Mouse (Mus musculus) natural killer cell, adult 2 months (primary cell): Measurements from ENCODE around the gene Zfp808.
A peak's percentile ranks its signal among the peaks of the same experiment; 100 is the strongest.
"Not testable (repeated sequence)": the region's sequence is repeated elsewhere in the genome, so short reads cannot be mapped to it uniquely, and the experiment has no call there.

ENCODE experiments used
- DNase-seq, 2 experiments: peaks; one replicate each; pipeline ENCODE4 v3.0.0; 2022; ENCODE audit warnings: low spot score in 2 of 2

Gene Zfp808

DNA sequence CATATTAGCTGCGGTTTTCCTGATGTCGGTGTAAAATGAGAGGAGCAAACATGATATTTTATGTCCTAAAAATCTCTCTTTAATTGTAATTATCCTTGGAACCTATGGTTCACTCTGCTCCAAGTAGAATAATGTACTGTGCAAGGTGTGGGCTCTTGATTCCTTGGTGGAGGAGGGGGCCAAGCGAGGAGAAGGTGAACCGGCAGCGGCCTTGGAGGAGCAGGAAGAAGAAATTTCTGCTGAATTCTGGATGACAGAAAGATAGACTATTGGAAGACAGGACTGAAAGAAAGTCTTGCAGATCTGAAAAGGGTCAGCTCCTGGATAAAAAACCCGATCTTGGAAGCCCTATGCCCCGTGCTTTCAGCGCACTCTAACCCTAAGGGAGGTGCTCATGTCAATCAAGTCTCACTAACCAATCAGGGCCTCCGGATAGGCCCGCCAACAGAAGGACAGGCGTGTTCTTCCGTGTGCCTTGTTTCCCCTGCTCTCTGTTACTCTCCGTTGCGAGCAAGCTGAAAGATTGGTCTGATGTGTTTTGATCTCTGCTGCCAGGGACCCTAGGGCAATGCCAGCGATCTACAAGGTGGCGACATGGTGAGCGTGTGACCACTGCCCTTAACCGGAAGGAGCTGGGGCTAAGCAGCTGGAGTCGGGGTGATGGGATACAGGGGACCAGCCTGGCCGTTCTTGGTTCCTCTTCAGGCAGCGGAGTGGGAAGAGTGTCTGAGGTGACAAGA, at the start of gene Zfp808:
TSS of gene Zfp808 (plus strand) at position 455 of the 740 bp plus-strand sequence.
- DNase-seq: peak; percentile 14 to 22

DNA sequence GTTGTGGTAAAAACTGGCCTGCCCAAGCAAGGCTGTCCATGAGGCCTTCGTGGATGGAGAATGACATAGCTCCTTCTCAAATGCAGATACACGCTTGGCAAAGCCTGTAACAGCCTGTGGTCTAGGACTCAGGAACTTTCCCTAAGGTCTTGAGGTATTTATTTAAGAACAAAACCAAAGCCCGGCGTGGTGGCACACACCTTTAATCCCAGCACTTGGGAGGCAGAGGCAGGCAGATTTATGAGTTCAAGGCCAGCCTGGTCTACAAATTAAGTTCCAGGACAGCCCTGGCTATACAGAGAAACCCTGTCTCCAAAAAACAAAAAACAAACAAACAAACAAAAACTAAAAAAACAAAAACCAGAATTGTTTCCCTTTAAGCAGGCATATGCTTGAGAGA, 30.9 kb upstream of the Zfp808 start:
- not testable (repeated sequence) for DNase-seq

DNA sequence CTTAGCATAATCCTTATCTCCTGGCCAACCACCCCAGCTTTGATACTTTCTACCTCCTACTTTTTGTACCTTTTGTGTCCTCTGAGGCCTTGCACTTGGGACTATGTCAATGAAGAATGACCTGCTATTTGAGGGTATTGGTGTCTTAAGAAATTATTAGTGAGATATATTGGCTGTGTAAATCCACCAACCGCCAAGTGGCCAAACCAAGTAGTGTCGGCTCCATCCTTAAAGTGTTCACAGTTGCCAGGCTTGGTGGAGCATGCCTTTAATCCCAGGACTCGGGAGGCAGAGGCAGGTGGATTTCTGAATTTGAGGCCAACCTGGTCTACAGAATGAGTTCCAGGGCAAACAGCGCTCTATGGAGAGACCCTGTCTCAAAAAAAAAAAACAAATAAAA, 30.2 kb upstream of the Zfp808 start:
- not testable (repeated sequence) for DNase-seq

DNA sequence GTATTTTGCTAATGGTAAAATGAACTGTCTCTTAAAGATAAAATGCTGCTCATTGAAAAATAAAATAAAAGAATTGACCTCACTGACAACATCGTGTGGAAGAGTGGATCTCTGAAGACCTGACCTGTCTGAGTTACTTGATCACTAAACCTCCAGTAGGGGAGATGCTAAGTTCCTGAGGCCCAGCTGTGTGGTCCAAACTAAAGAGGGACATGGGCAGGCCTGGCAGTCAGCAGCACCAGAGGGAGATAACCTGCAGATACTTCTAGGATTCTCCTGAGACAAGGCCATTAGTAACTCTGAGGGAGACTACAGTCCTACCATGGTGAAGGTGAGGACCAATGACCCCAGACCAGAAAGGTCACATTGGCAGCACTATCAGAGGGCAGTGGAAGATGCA, 27.3 kb upstream of the Zfp808 start:
- DNase-seq: not testable (repeated sequence)

DNA sequence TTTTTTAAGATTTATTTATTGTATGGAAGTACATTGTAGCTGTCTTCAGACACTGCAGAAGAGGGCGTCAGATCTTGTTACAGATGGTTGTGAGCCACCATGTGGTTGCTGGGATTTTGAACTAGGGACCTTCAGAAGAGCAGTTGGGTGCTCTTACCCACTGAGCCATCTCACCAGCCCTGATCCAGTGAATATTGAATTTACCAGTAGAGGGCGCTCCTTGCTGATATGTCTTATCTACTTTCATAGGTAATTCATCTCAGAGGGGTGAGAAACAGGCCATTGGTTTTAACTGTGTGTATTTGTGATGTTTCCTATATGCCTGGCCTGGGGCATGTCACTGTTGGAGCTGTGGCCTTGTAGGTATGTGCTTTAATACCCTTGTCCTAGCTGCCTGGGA, 13.8 kb upstream of the Zfp808 start:
- DNase-seq: not testable (repeated sequence)

DNA sequence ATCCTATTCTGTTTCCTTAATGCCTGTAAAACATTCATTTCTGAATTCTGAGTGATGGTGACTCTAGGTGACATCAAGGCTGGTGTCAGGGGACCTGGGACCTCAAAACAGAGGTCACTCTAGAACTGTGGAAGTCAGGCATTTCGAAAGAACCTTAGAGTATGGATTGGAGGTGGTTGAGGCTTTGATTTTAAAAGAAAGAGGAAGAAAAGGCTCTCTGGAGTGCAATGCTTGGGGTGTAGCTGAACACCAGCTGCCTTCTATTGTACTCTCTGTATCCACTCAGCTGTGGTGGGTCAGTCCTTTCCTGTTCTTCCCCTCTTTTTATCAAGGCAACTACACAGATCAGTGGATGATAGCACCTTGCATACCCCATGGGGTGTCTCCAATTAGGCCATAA, 8.1 kb upstream of the Zfp808 start:
- not testable (repeated sequence) for DNase-seq

DNA sequence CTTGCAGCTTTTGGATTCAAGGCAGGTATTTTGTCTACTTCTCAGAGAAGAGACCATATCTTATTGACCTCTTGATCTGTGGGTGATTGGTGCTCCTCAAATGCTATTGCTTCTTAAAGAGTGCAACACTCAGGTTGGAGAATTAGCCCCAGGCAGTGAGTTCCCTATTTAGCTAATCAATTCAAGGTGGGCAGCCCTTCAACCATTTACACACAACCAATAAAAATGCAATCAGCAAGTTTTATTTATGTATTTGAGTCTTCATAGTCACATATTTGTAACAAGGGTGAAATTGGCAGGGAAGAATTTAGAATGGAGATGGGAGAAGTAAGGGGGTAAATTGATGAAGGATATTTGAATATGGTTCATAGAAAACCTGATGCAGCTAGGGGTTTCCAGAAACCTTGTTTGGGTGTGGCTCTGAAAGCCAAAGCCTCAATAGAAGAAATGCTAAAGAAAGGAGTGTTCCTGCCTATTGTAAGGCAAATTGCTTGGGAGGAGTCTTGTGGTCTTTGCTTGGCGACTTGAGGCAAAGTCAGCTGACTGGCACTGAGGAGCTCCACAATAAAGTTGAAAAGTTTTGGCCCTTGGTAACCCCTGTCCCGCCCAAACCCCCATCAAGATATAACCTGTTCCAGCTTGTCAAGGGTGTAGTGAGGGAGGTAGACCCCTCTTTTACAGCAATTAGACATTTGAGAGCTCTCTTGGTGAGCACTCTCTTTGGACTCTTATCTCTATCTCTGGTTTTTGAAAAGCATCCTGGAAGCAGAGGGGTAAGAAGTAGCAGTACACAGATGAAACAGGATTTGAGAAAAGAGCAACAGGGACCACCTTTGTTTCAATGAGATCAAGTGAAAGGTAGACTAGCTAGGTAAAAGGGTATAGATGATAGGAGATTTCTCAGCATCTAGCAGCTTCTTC, 52.4 kb downstream of the Zfp808 start:
- DNase-seq: not testable (repeated sequence)

DNA sequence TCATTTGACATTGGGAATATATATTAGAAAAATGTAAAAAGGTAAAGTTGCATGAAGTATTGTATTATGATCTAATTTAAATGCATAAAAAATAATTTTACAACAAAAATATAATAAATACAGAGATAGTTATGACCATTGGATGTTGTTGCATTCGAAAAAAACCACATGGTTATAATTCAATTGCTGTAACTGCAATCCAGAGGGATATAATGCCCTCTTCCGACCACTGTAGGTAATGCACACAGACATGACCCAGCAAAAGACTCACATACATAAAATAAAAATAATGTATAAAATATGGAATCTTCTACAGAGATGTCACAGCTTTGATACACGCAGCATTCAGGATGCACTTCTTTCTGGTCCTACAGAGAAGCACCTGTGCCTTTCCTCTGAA, 115.6 kb downstream of the Zfp808 start:
- DNase-seq: no peak

DNA sequence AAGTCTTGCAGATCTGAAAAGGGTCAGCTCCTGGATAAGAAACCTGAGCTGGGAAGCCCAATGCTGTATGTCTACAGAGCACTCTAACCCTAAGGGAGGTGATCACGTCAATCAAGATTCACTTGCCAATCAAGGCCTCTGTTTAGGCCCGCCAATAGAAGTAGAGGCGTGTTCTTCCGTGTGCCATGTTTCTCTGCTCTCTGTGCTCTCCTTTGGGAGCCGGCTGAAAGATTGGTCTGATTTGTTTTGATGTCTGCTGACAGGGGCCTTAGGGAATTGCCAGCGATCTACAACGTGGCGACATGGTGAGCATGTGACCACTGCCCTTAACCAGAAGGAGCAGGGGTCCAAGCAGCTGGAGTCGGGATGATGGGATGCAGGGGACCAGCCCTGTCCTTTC, 125.5 kb downstream of the Zfp808 start:
- not testable (repeated sequence) for DNase-seq

DNA sequence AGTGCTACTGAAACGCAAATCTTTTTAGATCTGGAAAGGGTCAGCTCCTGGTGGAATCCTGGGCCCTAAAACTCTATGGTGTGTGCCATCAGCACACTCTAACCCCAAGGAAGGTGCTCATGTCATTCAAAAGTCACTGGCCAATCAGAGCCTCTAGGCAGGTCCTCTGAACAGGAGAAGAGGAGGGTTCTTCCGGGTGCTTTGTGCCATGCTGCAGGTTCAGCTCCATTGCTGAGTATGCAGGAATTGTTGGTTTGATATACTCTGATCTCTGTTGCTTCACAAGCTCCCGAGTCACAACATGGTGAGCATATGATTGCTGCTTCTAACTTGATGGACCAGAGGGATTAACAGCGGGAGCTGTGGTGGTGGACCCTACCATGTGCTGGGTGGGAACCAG, 133.7 kb downstream of the Zfp808 start:
- DNase-seq: no peak
